In genomic region chr7:64840946-64841659, GRCm38 (mm10) we compare ENCODE assay signal across 9 mouse cellular contexts. TPM values are rescaled to one million over a fixed set of nuclear protein-coding genes. Genes with fewer than 3 reads are reported as not detected.
DNase-seq lines count a peak whose midpoint lies in the region; ATAC-seq lines count a peak whose summit lies in the region.
"Had no signal": no experiment of that assay in that cellular context is flagged by ENCODE, and none has a peak within 500 bp of the region (broad histone marks: within the 10 kb centered on the region; RNA-seq: fewer than 3 reads in every experiment).

No protein-coding gene starts in this region.

- no peak overlapping the region for H3K4me2 ChIP-seq in forebrain, embryonic 14.5 days (ENCODE audit: low read length)
- H3K4me2 ChIP-seq in liver, embryonic 12.5 days, result no peak overlapping the region

- no peaks in the 10 kb centered on the region for H3K9me3 ChIP-seq in forebrain, embryonic 14.5 days (replicated peaks; ENCODE audit: control insufficient read depth, low read length)
- no peaks in the 10 kb centered on the region for H3K9me3 ChIP-seq in midbrain, embryonic 10.5 days (replicated peaks)
- no peaks in the 10 kb centered on the region for H3K9me3 ChIP-seq in liver, embryonic 12.5 days (replicated peaks)

- intact Hi-C loops in left cerebral cortex, postnatal 4 days (cut with DNase I), result no loop called here
- intact Hi-C loops in left cerebral cortex, postnatal 10 days (cut with DNase I), result no loop called here

- no peaks in the 10 kb centered on the region for H3K27me3 ChIP-seq in forebrain, embryonic 14.5 days (replicated peaks; ENCODE audit: control insufficient read depth, insufficient read depth, low read length)
- H3K27me3 ChIP-seq in midbrain, embryonic 10.5 days (ENCODE audit: low read depth, poor library complexity, severe bottlenecking), result no peaks in the 10 kb centered on the region
- no peaks in the 10 kb centered on the region for H3K27me3 ChIP-seq in liver, embryonic 12.5 days (replicated peaks)

- no peak overlapping the region for H3K27ac ChIP-seq in forebrain, embryonic 14.5 days (ENCODE audit: low read depth, low read length)
- peak overlapping the region; percentile 77 for H3K27ac ChIP-seq in midbrain, embryonic 10.5 days (replicated peaks)
- H3K27ac ChIP-seq in liver, embryonic 12.5 days, result no peak overlapping the region

- no peak overlapping the region for H3K4me3 ChIP-seq in forebrain, embryonic 14.5 days (ENCODE audit: low read depth, low read length)
- H3K4me3 ChIP-seq in midbrain, embryonic 10.5 days, result peak overlapping the region; percentile 16; the same call in 1 of the 2 replicates
- no peak overlapping the region for H3K4me3 ChIP-seq in liver, embryonic 12.5 days

- 45% methylated on average over 10 of the region's 10 CpGs for WGBS in forebrain, embryonic 14.5 days
- 45% methylated on average over 10 of the region's 10 CpGs for WGBS in midbrain, embryonic 10.5 days
- 61% methylated on average over 10 of the region's 10 CpGs for WGBS in liver, embryonic 12.5 days (ENCODE audit: insufficient replicate concordance)

- DNase-seq in left cerebral cortex, postnatal 4 days, result peak; percentile 26
- DNase-seq in left cerebral cortex, postnatal 10 days (ENCODE audit: extremely low spot score in 1 of 2, low spot score in 2 of 2), result no peak
- peak; percentile 64 for DNase-seq in forebrain, embryonic 14.5 days (ENCODE audit: low spot score)
- peak; percentile 39 for DNase-seq in midbrain, embryonic 10.5 days (ENCODE audit: low spot score)
- no peak for DNase-seq in lung, adult 18-20 months
- DNase-seq in right cerebral cortex, postnatal 25 days, result no peak
- no peak for DNase-seq in cerebellum, adult 11-12 months

- no peaks in the 10 kb centered on the region for H3K36me3 ChIP-seq in forebrain, embryonic 14.5 days (ENCODE audit: control insufficient read depth, insufficient read depth, low read length)
- no peaks in the 10 kb centered on the region for H3K36me3 ChIP-seq in midbrain, embryonic 10.5 days
- H3K36me3 ChIP-seq in liver, embryonic 12.5 days, result no peaks in the 10 kb centered on the region

- H3K4me1 ChIP-seq in forebrain, embryonic 14.5 days (ENCODE audit: control insufficient read depth, insufficient read depth, low read length), result peaks cover 15% of the 10 kb centered on the region
- H3K4me1 ChIP-seq in midbrain, embryonic 10.5 days, result peaks cover 29% of the 10 kb centered on the region
- H3K4me1 ChIP-seq in liver, embryonic 12.5 days, result no peaks in the 10 kb centered on the region

- H3K9ac ChIP-seq in forebrain, embryonic 14.5 days (ENCODE audit: low read length), result no peak overlapping the region
- H3K9ac ChIP-seq in liver, embryonic 12.5 days, result no peak overlapping the region
- H3K9ac ChIP-seq: liver, postnatal 0 days had no signal

- peak; percentile 67; the same call in 1 of the 2 replicates for ATAC-seq in forebrain, embryonic 14.5 days
- no peak for ATAC-seq in liver, embryonic 12.5 days
- ATAC-seq: liver, postnatal 0 days had no signal

RNA-seq across cellular contexts. Expression of gene Nsmce3, which starts 31.7 kb away (rescaled TPM):
- 10 to 100 TPM; 11.8 to 12.5 TPM for total RNA-seq in left cerebral cortex, postnatal 4 days (2021)
- 10 to 100 TPM; 12.3 to 15.3 TPM for total RNA-seq in left cerebral cortex, postnatal 10 days (2021)
- polyA plus RNA-seq in forebrain, embryonic 14.5 days (2014; fragmentation: Nextera tagmentation; extraction: Ambion mirVana), result 10.8 and 10.9 TPM in 2 replicates
- polyA plus RNA-seq in midbrain, embryonic 10.5 days (2016; fragmentation: Nextera tagmentation; extraction: Ambion mirVana), result 11.6 and 12.5 TPM in 2 replicates
- 7.9 and 8.2 TPM in 2 replicates for polyA plus RNA-seq in liver, embryonic 12.5 days (2016; fragmentation: Nextera tagmentation; extraction: Ambion mirVana)

Comparison
In these comparisons a context has a peak if more than half of its experiments do, and no peak if none do; other contexts are left out.
1. DNase-seq: peak in left cerebral cortex, postnatal 4 days (single experiment), forebrain, embryonic 14.5 days (single experiment) and midbrain, embryonic 10.5 days (single experiment); none in left cerebral cortex, postnatal 10 days (0 of 2), lung, adult 18-20 months (0 of 2), right cerebral cortex, postnatal 25 days (single experiment) and cerebellum, adult 11-12 months (single experiment).